Mouse (Mus musculus): ENCODE results near the gene Sgcb. TPM values are rescaled to one million over a fixed set of nuclear protein-coding genes. Genes with fewer than 3 reads are reported as not detected.

Sgcb gene
- polyA plus RNA-seq, 1 experiment from 2014 or later, result 25.5 TPM

GRCm38 (mm10) chr5:73676626-73677025 is 29.0 kb upstream of the Sgcb start:
- no peaks in the 10 kb centered on the region for H3K36me3 ChIP-seq (ENCODE audit: insufficient read depth, low read length)
- no peaks in the 10 kb centered on the region for H3K9me3 ChIP-seq (ENCODE audit: low read length)
- no peaks in the 10 kb centered on the region for H3K27me3 ChIP-seq (ENCODE audit: insufficient read depth, low read length)
- no peak overlapping the region for H3K4me2 ChIP-seq (replicated peaks; ENCODE audit: low read depth, low read length)
- H3K9ac ChIP-seq (replicated peaks; ENCODE audit: low read length), result no peak overlapping the region
- H3K27ac ChIP-seq (ENCODE audit: low read length), result no peak overlapping the region
- WGBS, result 80% methylated on average over 13 of the region's 13 CpGs
- no peaks in the 10 kb centered on the region for H3K4me1 ChIP-seq (ENCODE audit: insufficient read depth, low read length)
- ATAC-seq (ENCODE audit: low FRiP score, low TSS enrichment), result no peak
- H3K4me3 ChIP-seq (ENCODE audit: low read length), result no peak overlapping the region

- no peak overlapping the region for H3K4me3 ChIP-seq (ENCODE audit: low read length)
- H3K4me2 ChIP-seq (replicated peaks; ENCODE audit: low read depth, low read length), result no peak overlapping the region
- H3K4me1 ChIP-seq (ENCODE audit: insufficient read depth, low read length), result no peaks in the 10 kb centered on the region
- no peaks in the 10 kb centered on the region for H3K9me3 ChIP-seq (ENCODE audit: low read length)
- 78% methylated on average over 3 of the region's 3 CpGs for WGBS
- no peak overlapping the region for H3K27ac ChIP-seq (ENCODE audit: low read length)
- no peak overlapping the region for H3K9ac ChIP-seq (replicated peaks; ENCODE audit: low read length)
- no peak for ATAC-seq (ENCODE audit: low FRiP score, low TSS enrichment)
- H3K27me3 ChIP-seq (ENCODE audit: insufficient read depth, low read length), result no peaks in the 10 kb centered on the region
- H3K36me3 ChIP-seq (ENCODE audit: insufficient read depth, low read length), result no peaks in the 10 kb centered on the region
Observed at GRCm38 (mm10) chr5:73675604-73676003, 28.0 kb upstream of the Sgcb start.

- H3K27ac ChIP-seq (ENCODE audit: low read length), result no peak overlapping the region
- ATAC-seq (ENCODE audit: low FRiP score, low TSS enrichment), result 0 out of 2 replicates have a peak, but pooled peaks have one; percentile 19
- 0 out of 2 replicates have a peak, but pooled peaks cover 2% of the 10 kb centered on the region for H3K4me1 ChIP-seq (ENCODE audit: insufficient read depth, low read length)
- H3K27me3 ChIP-seq (ENCODE audit: insufficient read depth, low read length), result no peaks in the 10 kb centered on the region
- no peaks in the 10 kb centered on the region for H3K36me3 ChIP-seq (ENCODE audit: insufficient read depth, low read length)
- 33% methylated on average over 26 of the region's 26 CpGs for WGBS
- H3K4me2 ChIP-seq (replicated peaks; ENCODE audit: low read depth, low read length), result peak overlapping the region; percentile 48
- H3K9me3 ChIP-seq (ENCODE audit: low read length), result no peaks in the 10 kb centered on the region
- H3K9ac ChIP-seq (replicated peaks; ENCODE audit: low read length), result no peak overlapping the region
- peak overlapping the region; percentile 28 for H3K4me3 ChIP-seq (ENCODE audit: low read length)
Observed at GRCm38 (mm10) chr5:73669386-73669785, 21.8 kb upstream of the Sgcb start.

GRCm38 (mm10) chr5:73667877-73668276 is 20.3 kb upstream of the Sgcb start:
- H3K9ac ChIP-seq (replicated peaks; ENCODE audit: low read length), result no peak overlapping the region
- no peak for ATAC-seq (ENCODE audit: low FRiP score, low TSS enrichment)
- H3K4me2 ChIP-seq (replicated peaks; ENCODE audit: low read depth, low read length), result no peak overlapping the region
- WGBS, result 74% methylated on average over 2 of the region's 2 CpGs
- no peak overlapping the region for H3K4me3 ChIP-seq (ENCODE audit: low read length)
- no peak overlapping the region for H3K27ac ChIP-seq (ENCODE audit: low read length)
- no peaks in the 10 kb centered on the region for H3K9me3 ChIP-seq (ENCODE audit: low read length)
- H3K36me3 ChIP-seq (ENCODE audit: insufficient read depth, low read length), result no peaks in the 10 kb centered on the region
- H3K4me1 ChIP-seq (ENCODE audit: insufficient read depth, low read length), result 0 out of 2 replicates have a peak, but pooled peaks cover 2% of the 10 kb centered on the region
- H3K27me3 ChIP-seq (ENCODE audit: insufficient read depth, low read length), result no peaks in the 10 kb centered on the region

GRCm38 (mm10) chr5:73666695-73667094 is 19.1 kb upstream of the Sgcb start:
- H3K9me3 ChIP-seq (ENCODE audit: low read length), result no peaks in the 10 kb centered on the region
- H3K4me2 ChIP-seq (replicated peaks; ENCODE audit: low read depth, low read length), result no peak overlapping the region
- no peaks in the 10 kb centered on the region for H3K36me3 ChIP-seq (ENCODE audit: insufficient read depth, low read length)
- 0 out of 2 replicates have a peak, but pooled peaks cover 2% of the 10 kb centered on the region for H3K4me1 ChIP-seq (ENCODE audit: insufficient read depth, low read length)
- H3K27me3 ChIP-seq (ENCODE audit: insufficient read depth, low read length), result no peaks in the 10 kb centered on the region
- H3K9ac ChIP-seq (replicated peaks; ENCODE audit: low read length), result no peak overlapping the region
- H3K4me3 ChIP-seq (ENCODE audit: low read length), result no peak overlapping the region
- no peak for ATAC-seq (ENCODE audit: low FRiP score, low TSS enrichment)
- 78% methylated on average over 2 of the region's 2 CpGs for WGBS
- H3K27ac ChIP-seq (ENCODE audit: low read length), result no peak overlapping the region

- ATAC-seq (ENCODE audit: low FRiP score, low TSS enrichment), result no peak
- Histone ChIP-seq H3K27ac (ENCODE audit: low read length) (no peak overlapping the region), H3K9ac (replicated peaks; ENCODE audit: low read length) (no peak overlapping the region), H3K9me3 (ENCODE audit: low read length) (no peaks in the 10 kb centered on the region), H3K4me1 (ENCODE audit: insufficient read depth, low read length) (peaks cover 22% of the 10 kb centered on the region), H3K4me2 (replicated peaks; ENCODE audit: low read depth, low read length) (peak overlapping the region; percentile 99), H3K4me3 (ENCODE audit: low read length) (peak overlapping the region; percentile 61), H3K27me3 (ENCODE audit: insufficient read depth, low read length) (peaks cover 56% of the 10 kb centered on the region), H3K36me3 (ENCODE audit: insufficient read depth, low read length) (no peaks in the 10 kb centered on the region)
- WGBS, result under 1% methylated on average over 4 of the region's 4 CpGs
Observed at GRCm38 (mm10) chr5:73651855-73652201, 4.2 kb upstream of the Sgcb start.

- peak within 1 kb of the TSS; percentile 61 for H3K9ac ChIP-seq (replicated peaks; ENCODE audit: low read length)
- H3K27me3 ChIP-seq (ENCODE audit: insufficient read depth, low read length), result peaks cover 56% of the 10 kb centered on the region
- H3K4me1 ChIP-seq (ENCODE audit: insufficient read depth, low read length), result peaks cover 27% of the 10 kb centered on the region
- no peaks in the 10 kb centered on the region for H3K36me3 ChIP-seq (ENCODE audit: insufficient read depth, low read length)
- no peaks in the 10 kb centered on the region for H3K9me3 ChIP-seq (ENCODE audit: low read length)
- under 1% methylated on average over 57 of the region's 57 CpGs for WGBS
- H3K27ac ChIP-seq (ENCODE audit: low read length), result no peak within 1 kb of the TSS
- H3K4me3 ChIP-seq (ENCODE audit: low read length), result peak within 1 kb of the TSS; percentile 61
- H3K4me2 ChIP-seq (replicated peaks; ENCODE audit: low read depth, low read length), result peak within 1 kb of the TSS; percentile 99
- ATAC-seq (ENCODE audit: low FRiP score, low TSS enrichment), result peak; percentile 52; the same call in 1 of the 2 replicates
Observed at GRCm38 (mm10) chr5:73651061-73651854, 3.7 kb upstream of the Sgcb start, which contains the start of gene Spata18. Gene Spata18, plus strand, starts transcription at chr5:73651379.

- Histone ChIP-seq H3K27me3 (ENCODE audit: insufficient read depth, low read length) (peaks cover 56% of the 10 kb centered on the region), H3K27ac (ENCODE audit: low read length) (no peak overlapping the region), H3K36me3 (ENCODE audit: insufficient read depth, low read length) (no peaks in the 10 kb centered on the region), H3K4me3 (ENCODE audit: low read length) (peak overlapping the region; percentile 61), H3K9me3 (ENCODE audit: low read length) (no peaks in the 10 kb centered on the region), H3K4me1 (ENCODE audit: insufficient read depth, low read length) (peaks cover 27% of the 10 kb centered on the region), H3K4me2 (replicated peaks; ENCODE audit: low read depth, low read length) (peak overlapping the region; percentile 99), H3K9ac (replicated peaks; ENCODE audit: low read length) (peak overlapping the region; percentile 61; the same call in 1 of the 2 replicates)
- ATAC-seq (ENCODE audit: low FRiP score, low TSS enrichment), result no peak
- WGBS, result 1% methylated on average over 15 of the region's 15 CpGs
Observed at GRCm38 (mm10) chr5:73650365-73650964, 2.9 kb upstream of the Sgcb start.

- 90% methylated on average over 4 of the region's 4 CpGs for WGBS
- Histone ChIP-seq H3K27me3 (ENCODE audit: insufficient read depth, low read length) (no peaks in the 10 kb centered on the region), H3K9me3 (ENCODE audit: low read length) (no peaks in the 10 kb centered on the region), H3K4me1 (ENCODE audit: insufficient read depth, low read length) (peaks cover 7% of the 10 kb centered on the region), H3K36me3 (ENCODE audit: insufficient read depth, low read length) (peaks cover 5% of the 10 kb centered on the region; the same call in 1 of the 2 replicates), H3K9ac (replicated peaks; ENCODE audit: low read length) (no peak overlapping the region), H3K27ac (ENCODE audit: low read length) (no peak overlapping the region), H3K4me3 (ENCODE audit: low read length) (no peak overlapping the region), H3K4me2 (replicated peaks; ENCODE audit: low read depth, low read length) (no peak overlapping the region)
- ATAC-seq (ENCODE audit: low FRiP score, low TSS enrichment), result no peak
Observed at GRCm38 (mm10) chr5:73642091-73642490, 5.5 kb downstream of the Sgcb start.

GRCm38 (mm10) chr5:73641058-73641457 is 6.5 kb downstream of the Sgcb start:
- 96% methylated on average over 3 of the region's 3 CpGs for WGBS
- Histone ChIP-seq H3K4me3 (ENCODE audit: low read length) (no peak overlapping the region), H3K9me3 (ENCODE audit: low read length) (no peaks in the 10 kb centered on the region), H3K36me3 (ENCODE audit: insufficient read depth, low read length) (peaks cover 5% of the 10 kb centered on the region; the same call in 1 of the 2 replicates), H3K4me1 (ENCODE audit: insufficient read depth, low read length) (no peaks in the 10 kb centered on the region), H3K9ac (replicated peaks; ENCODE audit: low read length) (no peak overlapping the region), H3K27ac (ENCODE audit: low read length) (no peak overlapping the region), H3K27me3 (ENCODE audit: insufficient read depth, low read length) (no peaks in the 10 kb centered on the region), H3K4me2 (replicated peaks; ENCODE audit: low read depth, low read length) (no peak overlapping the region)
- no peak for ATAC-seq (ENCODE audit: low FRiP score, low TSS enrichment)

Data from kidney, embryonic 16.5 days (tissue).